Mouse (Mus musculus): ENCODE measurements around the gene Clcc1. TPM values are rescaled to one million over a fixed set of nuclear protein-coding genes. Genes with fewer than 3 reads are reported as not detected.
A peak's percentile ranks its signal among the peaks of the same experiment; 100 is the strongest.
"Not testable (repeated sequence)": the region's sequence is repeated elsewhere in the genome, so short reads cannot be mapped to it uniquely, and the experiment has no call there.

Clcc1 gene
- polyA plus RNA-seq, 1 experiment from 2014 or later, result 47.1 TPM

- Histone ChIP-seq H3K9me3 (replicated peaks) (peaks cover 4% of the 10 kb centered on the region; the same call in 1 of the 2 replicates), H3K4me3 (no peak overlapping the region), H3K4me1 (no peaks in the 10 kb centered on the region), H3K4me2 (no peak overlapping the region), H3K27me3 (replicated peaks) (no peaks in the 10 kb centered on the region), H3K9ac (no peak overlapping the region), H3K27ac (no peak overlapping the region), H3K36me3 (peaks cover 61% of the 10 kb centered on the region)
- WGBS (ENCODE audit: insufficient replicate concordance), result 58% methylated on average over 1 of the region's 1 CpGs
- ATAC-seq, result no peak
Measured at GRCm38 (mm10) chr3:108660941-108661340, 7.2 kb downstream of the Clcc1 start.

GRCm38 (mm10) chr3:108676616-108677015 lies 22.9 kb downstream of the Clcc1 start:
- Histone ChIP-seq H3K4me3 (no peak overlapping the region), H3K4me1 (no peaks in the 10 kb centered on the region)

GRCm38 (mm10) chr3:108681004-108681403 lies 27.3 kb downstream of the Clcc1 start:
- no peaks in the 10 kb centered on the region for H3K9me3 ChIP-seq (replicated peaks)
- WGBS (ENCODE audit: insufficient replicate concordance), result 75% methylated on average over 4 of the region's 4 CpGs
- no peak overlapping the region for H3K4me3 ChIP-seq
- no peak overlapping the region for H3K27ac ChIP-seq
- H3K9ac ChIP-seq, result no peak overlapping the region
- no peaks in the 10 kb centered on the region for H3K27me3 ChIP-seq (replicated peaks)
- peak; percentile 46 for ATAC-seq
- H3K36me3 ChIP-seq, result peaks cover 97% of the 10 kb centered on the region
- H3K4me1 ChIP-seq, result no peaks in the 10 kb centered on the region
- no peak overlapping the region for H3K4me2 ChIP-seq

More at GRCm38 (mm10) chr3:108676616-108677015, 22.9 kb downstream of the Clcc1 start:
- ATAC-seq, result no peak
- Histone ChIP-seq H3K4me2 (no peak overlapping the region), H3K9me3 (replicated peaks) (no peaks in the 10 kb centered on the region), H3K27ac (no peak overlapping the region), H3K9ac (no peak overlapping the region), H3K27me3 (replicated peaks) (no peaks in the 10 kb centered on the region), H3K36me3 (peaks cover 95% of the 10 kb centered on the region)
- 82% methylated on average over 4 of the region's 4 CpGs for WGBS (ENCODE audit: insufficient replicate concordance)

GRCm38 (mm10) chr3:108683597-108683996 lies 29.9 kb downstream of the Clcc1 start:
- WGBS (ENCODE audit: insufficient replicate concordance), result 85% methylated on average over 5 of the region's 5 CpGs
- H3K36me3 ChIP-seq, result peaks cover 94% of the 10 kb centered on the region
- not testable (repeated sequence) for ATAC-seq; H3K9me3 ChIP-seq (replicated peaks); H3K4me1 ChIP-seq; H3K27ac ChIP-seq; H3K4me3 ChIP-seq; H3K27me3 ChIP-seq (replicated peaks); H3K4me2 ChIP-seq; H3K9ac ChIP-seq

GRCm38 (mm10) chr3:108685701-108686100 lies 32.0 kb downstream of the Clcc1 start:
- Histone ChIP-seq H3K9me3 (replicated peaks) (no peaks in the 10 kb centered on the region), H3K27ac (no peak overlapping the region), H3K36me3 (peaks cover 88% of the 10 kb centered on the region), H3K27me3 (replicated peaks) (no peaks in the 10 kb centered on the region), H3K9ac (no peak overlapping the region), H3K4me2 (no peak overlapping the region), H3K4me1 (no peaks in the 10 kb centered on the region), H3K4me3 (no peak overlapping the region)
- ATAC-seq, result no peak
- 92% methylated on average over 7 of the region's 7 CpGs for WGBS (ENCODE audit: insufficient replicate concordance)

- H3K4me2 ChIP-seq, result no peak overlapping the region
- H3K4me3 ChIP-seq, result no peak overlapping the region
- no peak overlapping the region for H3K27ac ChIP-seq
- no peaks in the 10 kb centered on the region for H3K9me3 ChIP-seq (replicated peaks)
- H3K36me3 ChIP-seq, result peaks cover 68% of the 10 kb centered on the region
- H3K27me3 ChIP-seq (replicated peaks), result no peaks in the 10 kb centered on the region
- no peak overlapping the region for H3K9ac ChIP-seq
- 86% methylated on average over 6 of the region's 6 CpGs for WGBS (ENCODE audit: insufficient replicate concordance)
- no peak; the same call in 1 of the 2 replicates for ATAC-seq
- no peaks in the 10 kb centered on the region for H3K4me1 ChIP-seq
Measured at GRCm38 (mm10) chr3:108689015-108689441, 35.3 kb downstream of the Clcc1 start.

GRCm38 (mm10) chr3:108689446-108689845 lies 35.7 kb downstream of the Clcc1 start:
- H3K4me1 ChIP-seq, result no peaks in the 10 kb centered on the region
- no peaks in the 10 kb centered on the region for H3K9me3 ChIP-seq (replicated peaks)
- peaks cover 68% of the 10 kb centered on the region for H3K36me3 ChIP-seq
- H3K4me3 ChIP-seq, result no peak overlapping the region
- H3K27me3 ChIP-seq (replicated peaks), result no peaks in the 10 kb centered on the region
- ATAC-seq, result no peak
- H3K27ac ChIP-seq, result no peak overlapping the region
- no peak overlapping the region for H3K4me2 ChIP-seq
- no peak overlapping the region for H3K9ac ChIP-seq
- WGBS (ENCODE audit: insufficient replicate concordance), result 89% methylated on average over 8 of the region's 8 CpGs

GRCm38 (mm10) chr3:108689979-108690378 lies 36.3 kb downstream of the Clcc1 start:
- WGBS (ENCODE audit: insufficient replicate concordance), result 89% methylated on average over 4 of the region's 4 CpGs
- peaks cover 71% of the 10 kb centered on the region for H3K36me3 ChIP-seq

GRCm38 (mm10) chr3:108694321-108694720 lies 40.6 kb downstream of the Clcc1 start:
- Histone ChIP-seq H3K9me3 (replicated peaks) (no peaks in the 10 kb centered on the region), H3K4me2 (no peak overlapping the region), H3K4me1 (peaks cover 8% of the 10 kb centered on the region), H3K36me3 (peaks cover 71% of the 10 kb centered on the region), H3K4me3 (no peak overlapping the region), H3K27ac (no peak overlapping the region), H3K27me3 (replicated peaks) (no peaks in the 10 kb centered on the region), H3K9ac (no peak overlapping the region)
- 90% methylated on average over 9 of the region's 9 CpGs for WGBS (ENCODE audit: insufficient replicate concordance)
- ATAC-seq, result no peak

More at GRCm38 (mm10) chr3:108689979-108690378, 36.3 kb downstream of the Clcc1 start:
- no peak for ATAC-seq
- no peak overlapping the region for H3K4me3 ChIP-seq
- no peaks in the 10 kb centered on the region for H3K27me3 ChIP-seq (replicated peaks)
- no peak overlapping the region for H3K4me2 ChIP-seq
- H3K27ac ChIP-seq, result no peak overlapping the region
- H3K9ac ChIP-seq, result no peak overlapping the region
- H3K9me3 ChIP-seq (replicated peaks), result no peaks in the 10 kb centered on the region
- H3K4me1 ChIP-seq, result no peaks in the 10 kb centered on the region

GRCm38 (mm10) chr3:108698662-108699061 lies 44.9 kb downstream of the Clcc1 start:
- H3K27ac ChIP-seq, result no peak overlapping the region
- peaks cover 94% of the 10 kb centered on the region for H3K36me3 ChIP-seq
- no peaks in the 10 kb centered on the region for H3K9me3 ChIP-seq (replicated peaks)
- H3K4me3 ChIP-seq, result no peak overlapping the region
- no peak overlapping the region for H3K9ac ChIP-seq
- peaks cover 8% of the 10 kb centered on the region for H3K4me1 ChIP-seq
- H3K27me3 ChIP-seq (replicated peaks), result no peaks in the 10 kb centered on the region
- no peak for ATAC-seq
- WGBS (ENCODE audit: insufficient replicate concordance), result 72% methylated on average over 8 of the region's 8 CpGs
- no peak overlapping the region for H3K4me2 ChIP-seq

GRCm38 (mm10) chr3:108699786-108700185 lies 46.1 kb downstream of the Clcc1 start:
- Histone ChIP-seq H3K4me1 (peaks cover 8% of the 10 kb centered on the region), H3K9me3 (replicated peaks) (no peaks in the 10 kb centered on the region), H3K9ac (no peak overlapping the region), H3K36me3 (peaks cover 83% of the 10 kb centered on the region), H3K4me2 (no peak overlapping the region), H3K4me3 (no peak overlapping the region), H3K27ac (no peak overlapping the region), H3K27me3 (replicated peaks) (no peaks in the 10 kb centered on the region)
- WGBS (ENCODE audit: insufficient replicate concordance), result 85% methylated on average over 4 of the region's 4 CpGs
- no peak for ATAC-seq

- peaks cover 74% of the 10 kb centered on the region for H3K36me3 ChIP-seq
- no peak for ATAC-seq
- no peak overlapping the region for H3K27ac ChIP-seq
- 62% methylated on average over 1 of the region's 1 CpGs for WGBS (ENCODE audit: insufficient replicate concordance)
- no peak overlapping the region for H3K4me3 ChIP-seq
- H3K9ac ChIP-seq, result no peak overlapping the region
- H3K4me1 ChIP-seq, result peaks cover 8% of the 10 kb centered on the region
- H3K27me3 ChIP-seq (replicated peaks), result no peaks in the 10 kb centered on the region
- no peaks in the 10 kb centered on the region for H3K9me3 ChIP-seq (replicated peaks)
- no peak overlapping the region for H3K4me2 ChIP-seq
Measured at GRCm38 (mm10) chr3:108701256-108701655, 47.5 kb downstream of the Clcc1 start.

GRCm38 (mm10) chr3:108702789-108703188 lies 49.1 kb downstream of the Clcc1 start:
- Histone ChIP-seq H3K27ac (no peak overlapping the region), H3K9ac (no peak overlapping the region), H3K4me3 (no peak overlapping the region), H3K4me2 (no peak overlapping the region), H3K4me1 (peaks cover 8% of the 10 kb centered on the region), H3K36me3 (peaks cover 70% of the 10 kb centered on the region), H3K27me3 (replicated peaks) (no peaks in the 10 kb centered on the region), H3K9me3 (replicated peaks) (no peaks in the 10 kb centered on the region)
- 93% methylated on average over 8 of the region's 8 CpGs for WGBS (ENCODE audit: insufficient replicate concordance)
- no peak for ATAC-seq
